Mouse (Mus musculus) fibroblast of lung, adult 2 months (primary cell): ENCODE measurements at regions not wholly inside any gene's neighbourhood (a gene's known extent, or its start where the extent isn't known, plus 50 kb on each side); places are given as distances from the start of the nearest gene placed in this dataset.

ENCODE experiments used
- DNase-seq: peaks from one replicate; pipeline ENCODE4 v3.0.0-alpha.2; 2011; ENCODE audit warnings: low read depth

GRCm38 (mm10) chr5:74885958-74886357, 158.6 kb downstream of the Chic2 start:
- no peak for DNase-seq

- no peak for DNase-seq
Measured at GRCm38 (mm10) chr5:74882563-74882962, 162.0 kb downstream of the Chic2 start.

GRCm38 (mm10) chr5:74880669-74881226, 163.8 kb downstream of the Chic2 start:
- DNase-seq, result no peak

- no peak for DNase-seq
Measured at GRCm38 (mm10) chr5:74880048-74880437, 164.5 kb downstream of the Chic2 start.

- no peak for DNase-seq
Measured at GRCm38 (mm10) chr5:74879098-74880047, 165.2 kb downstream of the Chic2 start.

- no peak for DNase-seq
Measured at GRCm38 (mm10) chr5:74877595-74877994, 167.0 kb downstream of the Chic2 start.

GRCm38 (mm10) chr5:74877185-74877584, 167.4 kb downstream of the Chic2 start:
- DNase-seq, result no peak

GRCm38 (mm10) chr5:74874691-74875090, 169.9 kb downstream of the Chic2 start:
- no peak for DNase-seq

- no peak for DNase-seq
Measured at GRCm38 (mm10) chr5:74870615-74871014, 167.9 kb upstream of the Lnx1 start.

GRCm38 (mm10) chr5:74867113-74867785, 164.5 kb upstream of the Lnx1 start:
- DNase-seq, result no peak

- no peak for DNase-seq
Measured at GRCm38 (mm10) chr5:74866697-74867096, 164.0 kb upstream of the Lnx1 start.

GRCm38 (mm10) chr5:74865446-74865845, 162.7 kb upstream of the Lnx1 start:
- DNase-seq, result no peak

GRCm38 (mm10) chr5:74864540-74865157, 161.9 kb upstream of the Lnx1 start:
- DNase-seq, result peak; percentile 73

- no peak for DNase-seq
Measured at GRCm38 (mm10) chr5:74861297-74861696, 158.6 kb upstream of the Lnx1 start.

GRCm38 (mm10) chr5:74857861-74858260, 155.1 kb upstream of the Lnx1 start:
- DNase-seq, result no peak

GRCm38 (mm10) chr5:74857161-74857560, 154.4 kb upstream of the Lnx1 start:
- DNase-seq, result no peak

- no peak for DNase-seq
Measured at GRCm38 (mm10) chr5:74847824-74848223, 145.1 kb upstream of the Lnx1 start.

GRCm38 (mm10) chr5:74846674-74847073, 144.0 kb upstream of the Lnx1 start:
- no peak for DNase-seq

- no peak for DNase-seq
Measured at GRCm38 (mm10) chr5:74834401-74834800, 131.7 kb upstream of the Lnx1 start.

GRCm38 (mm10) chr5:74833887-74834286, 131.2 kb upstream of the Lnx1 start:
- DNase-seq, result no peak

- no peak for DNase-seq
Measured at GRCm38 (mm10) chr5:74832011-74832410, 129.3 kb upstream of the Lnx1 start.

- peak; percentile 38 for DNase-seq
Measured at GRCm38 (mm10) chr5:74830646-74831045, 127.9 kb upstream of the Lnx1 start.
